Mouse (Mus musculus) midbrain, embryonic 16.5 days (tissue): ENCODE measurements around the gene Il6st. TPM values are rescaled to one million over a fixed set of nuclear protein-coding genes. Genes with fewer than 3 reads are reported as not detected.

Source experiments
- ATAC-seq: fragments of 200-750 bp; cut with Nextera tagmentation; 2 replicates; pipeline ENCODE4 v1.8.0; 2017; ENCODE audit warnings: moderate TSS enrichment
- H3K27ac ChIP-seq: fragments of 300-500 bp; sonication (generic); 2 replicates; pipeline ENCODE4 v1.5.1; 2014; ENCODE audit warnings: mild to moderate bottlenecking, low read length, mixed read lengths
- H3K27me3 ChIP-seq: fragments of 300-500 bp; sonication (generic); 2 replicates; pipeline ENCODE4 v1.6.1; 2014; ENCODE audit warnings: low read depth, low read length, mixed read lengths; ENCODE audit not compliant: control insufficient read depth, insufficient read depth
- H3K36me3 ChIP-seq: fragments of 300-500 bp; sonication (generic); 2 replicates; pipeline ENCODE4 v1.6.1; 2014; ENCODE audit warnings: mild to moderate bottlenecking, low read length, moderate library complexity, mixed read lengths; ENCODE audit not compliant: control insufficient read depth, insufficient read depth
- H3K4me1 ChIP-seq: fragments of 300-500 bp; sonication (generic); 2 replicates; pipeline ENCODE4 v1.6.1; 2014; ENCODE audit warnings: mild to moderate bottlenecking, low read length, mixed read lengths; ENCODE audit not compliant: control insufficient read depth, insufficient read depth
- H3K4me2 ChIP-seq: fragments of 300-500 bp; sonication (generic); 2 replicates; pipeline ENCODE4 v1.6.1; 2014; ENCODE audit warnings: mild to moderate bottlenecking, low read length, mixed read lengths
- H3K4me3 ChIP-seq: fragments of 300-500 bp; sonication (generic); 2 replicates; pipeline ENCODE4 v1.5.1; 2014; ENCODE audit warnings: low read depth, mild to moderate bottlenecking, low read length, moderate library complexity, mixed read lengths
- H3K9ac ChIP-seq: fragments of 300-500 bp; sonication (generic); 2 replicates; pipeline ENCODE4 v1.6.1; 2014; ENCODE audit warnings: low read depth, low read length, mixed read lengths
- H3K9me3 ChIP-seq: fragments of 300-500 bp; sonication (generic); replicated peaks from 2 replicates; pipeline ENCODE4 v1.6.1; 2014; ENCODE audit warnings: mild to moderate bottlenecking, low read length, mixed read lengths; ENCODE audit not compliant: control insufficient read depth, poor library complexity, severe bottlenecking
- WGBS: fragments of 180-500 bp; shearing (Covaris S2); extraction: QIAGEN DNeasy Blood & Tissue Kit; methylation state at CpG from one replicate; pipeline ENCODE4 v1.1.7; 2014; 5-methylcytosine and 5-hydroxymethylcytosine counted together
- polyA plus RNA-seq: library from polyadenylated mRNA; unstranded; fragments of >200 nt; fragmentation: Nextera tagmentation; extraction: Ambion mirVana; gene quantifications from 2 replicates; pipeline ENCODE4 v1.2.1, GENCODE M21; 2015

Gene Il6st
- polyA plus RNA-seq, result 20.5 and 25.1 TPM in 2 replicates

- under 1% methylated on average over 78 of the region's 85 CpGs for WGBS
- ATAC-seq, result peak; percentile 100
- H3K36me3 ChIP-seq, result no peaks in the 10 kb centered on the region
- H3K4me1 ChIP-seq, result peaks cover 20% of the 10 kb centered on the region
- H3K4me2 ChIP-seq, result peak within 1 kb of the TSS; percentile 96
- peak within 1 kb of the TSS; percentile 95 for H3K9ac ChIP-seq
- H3K27ac ChIP-seq, result peak within 1 kb of the TSS; percentile 79
- H3K4me3 ChIP-seq, result peak within 1 kb of the TSS; percentile 96
- no peaks in the 10 kb centered on the region for H3K9me3 ChIP-seq
- H3K27me3 ChIP-seq, result no peaks in the 10 kb centered on the region
These were observed at the start of gene Il6st for GRCm38 (mm10) chr13:112463868-112464625. TSS of gene Il6st (plus strand) at chr13:112464070.

- Histone ChIP-seq H3K4me3 (no peak overlapping the region), H3K36me3 (no peaks in the 10 kb centered on the region), H3K9me3 (no peaks in the 10 kb centered on the region), H3K9ac (no peak overlapping the region), H3K4me2 (no peak overlapping the region), H3K27ac (no peak overlapping the region), H3K27me3 (no peaks in the 10 kb centered on the region), H3K4me1 (no peaks in the 10 kb centered on the region)
- no peak for ATAC-seq
- WGBS, result 79% methylated on average over 6 of the region's 6 CpGs
These were observed 48.0 kb upstream of the Il6st start for GRCm38 (mm10) chr13:112415896-112416295.

DNA sequence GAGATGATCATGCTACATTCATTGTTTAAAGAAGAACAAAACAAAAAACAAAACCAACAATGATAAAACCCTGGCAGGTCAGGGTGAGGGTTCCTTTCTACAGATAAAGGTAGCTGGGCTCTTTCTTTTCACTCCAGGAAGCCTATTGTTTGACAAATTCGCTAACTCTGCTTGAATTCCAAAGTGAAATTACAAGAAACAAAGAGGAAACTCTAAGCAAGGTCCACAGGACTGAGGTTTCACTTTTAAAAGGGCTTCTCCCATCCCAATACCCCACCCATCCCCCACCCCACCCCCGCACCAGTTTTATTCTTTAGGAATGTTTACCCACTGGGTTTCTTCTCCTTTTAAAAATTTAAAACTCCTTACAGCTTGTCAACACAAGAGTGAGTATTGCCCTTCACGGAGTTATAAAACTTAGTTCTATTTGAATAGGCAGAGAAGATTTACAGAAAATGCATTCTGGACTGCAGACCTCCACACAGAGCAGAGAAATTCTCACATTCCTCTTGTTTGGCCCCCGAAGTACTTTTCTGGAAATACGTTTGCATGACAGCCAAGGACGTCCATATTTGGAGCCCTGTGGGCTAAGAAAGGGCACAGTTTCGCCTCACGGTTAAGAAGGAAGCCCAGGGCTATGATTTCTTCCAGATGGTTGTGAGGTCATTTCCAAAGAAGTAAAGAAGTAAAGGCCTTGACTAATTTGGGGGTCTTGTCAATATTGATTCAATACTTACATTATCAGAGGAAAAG is 47.3 kb upstream of the Il6st start:
- WGBS, result 23% methylated on average over 8 of the region's 8 CpGs
- no peak overlapping the region for H3K9ac ChIP-seq
- H3K27me3 ChIP-seq, result no peaks in the 10 kb centered on the region
- no peak overlapping the region for H3K4me2 ChIP-seq
- no peaks in the 10 kb centered on the region for H3K4me1 ChIP-seq
- no peaks in the 10 kb centered on the region for H3K9me3 ChIP-seq
- ATAC-seq, result no peak
- H3K36me3 ChIP-seq, result no peaks in the 10 kb centered on the region
- H3K4me3 ChIP-seq, result no peak overlapping the region
- H3K27ac ChIP-seq, result no peak overlapping the region

GRCm38 (mm10) chr13:112417163-112417523 is 46.7 kb upstream of the Il6st start:
- no peaks in the 10 kb centered on the region for H3K27me3 ChIP-seq
- H3K27ac ChIP-seq, result no peak overlapping the region
- H3K4me2 ChIP-seq, result no peak overlapping the region
- no peak for ATAC-seq
- no peaks in the 10 kb centered on the region for H3K9me3 ChIP-seq
- H3K36me3 ChIP-seq, result no peaks in the 10 kb centered on the region
- no peak overlapping the region for H3K9ac ChIP-seq
- 45% methylated on average over 4 of the region's 4 CpGs for WGBS
- no peak overlapping the region for H3K4me3 ChIP-seq
- H3K4me1 ChIP-seq, result no peaks in the 10 kb centered on the region

- H3K27me3 ChIP-seq, result no peaks in the 10 kb centered on the region
- ATAC-seq, result no peak
- WGBS, result 76% methylated on average over 2 of the region's 2 CpGs
- H3K9me3 ChIP-seq, result no peaks in the 10 kb centered on the region
- H3K4me3 ChIP-seq, result no peak overlapping the region
- no peak overlapping the region for H3K27ac ChIP-seq
- no peaks in the 10 kb centered on the region for H3K4me1 ChIP-seq
- no peak overlapping the region for H3K9ac ChIP-seq
- no peak overlapping the region for H3K4me2 ChIP-seq
- H3K36me3 ChIP-seq, result no peaks in the 10 kb centered on the region
These were observed 45.9 kb upstream of the Il6st start for GRCm38 (mm10) chr13:112417861-112418423.

GRCm38 (mm10) chr13:112418595-112418994 is 45.3 kb upstream of the Il6st start:
- Histone ChIP-seq H3K9ac (no peak overlapping the region), H3K27me3 (no peaks in the 10 kb centered on the region), H3K4me1 (no peaks in the 10 kb centered on the region), H3K9me3 (no peaks in the 10 kb centered on the region), H3K4me2 (no peak overlapping the region), H3K27ac (no peak overlapping the region), H3K4me3 (no peak overlapping the region), H3K36me3 (no peaks in the 10 kb centered on the region)
- no peak for ATAC-seq
- WGBS, result 97% methylated on average over 4 of the region's 4 CpGs

DNA sequence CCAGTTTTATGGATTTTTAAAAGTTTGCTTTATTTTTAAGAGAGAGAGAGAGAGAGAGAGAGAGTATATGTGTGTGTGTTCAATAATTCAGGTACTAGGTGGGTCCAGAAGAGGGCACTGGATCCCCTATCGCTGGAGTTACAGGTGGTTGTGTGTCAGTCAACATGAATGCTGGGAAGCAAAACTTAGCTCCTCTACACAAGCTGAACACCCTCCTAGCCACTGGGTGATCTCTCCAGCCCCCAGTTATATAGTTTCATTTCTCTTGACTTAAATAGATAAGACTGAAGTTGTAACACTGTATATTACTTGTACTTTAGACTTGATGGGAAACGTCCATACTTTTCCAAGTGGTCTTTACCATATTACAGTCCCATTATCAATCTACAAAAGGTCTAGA is 39.7 kb upstream of the Il6st start:
- no peak for ATAC-seq
- Histone ChIP-seq H3K4me2 (no peak overlapping the region), H3K4me1 (no peaks in the 10 kb centered on the region), H3K4me3 (no peak overlapping the region), H3K36me3 (no peaks in the 10 kb centered on the region), H3K27me3 (no peaks in the 10 kb centered on the region), H3K9me3 (no peaks in the 10 kb centered on the region), H3K27ac (no peak overlapping the region), H3K9ac (no peak overlapping the region)
- 92% methylated on average over 2 of the region's 2 CpGs for WGBS

- no peak for ATAC-seq
- Histone ChIP-seq H3K9me3 (no peaks in the 10 kb centered on the region), H3K4me2 (no peak overlapping the region), H3K36me3 (no peaks in the 10 kb centered on the region), H3K27me3 (no peaks in the 10 kb centered on the region), H3K4me1 (no peaks in the 10 kb centered on the region), H3K4me3 (no peak overlapping the region), H3K27ac (no peak overlapping the region), H3K9ac (no peak overlapping the region)
- 88% methylated on average over 7 of the region's 7 CpGs for WGBS
These were observed 39.2 kb upstream of the Il6st start for GRCm38 (mm10) chr13:112424635-112425034.

DNA sequence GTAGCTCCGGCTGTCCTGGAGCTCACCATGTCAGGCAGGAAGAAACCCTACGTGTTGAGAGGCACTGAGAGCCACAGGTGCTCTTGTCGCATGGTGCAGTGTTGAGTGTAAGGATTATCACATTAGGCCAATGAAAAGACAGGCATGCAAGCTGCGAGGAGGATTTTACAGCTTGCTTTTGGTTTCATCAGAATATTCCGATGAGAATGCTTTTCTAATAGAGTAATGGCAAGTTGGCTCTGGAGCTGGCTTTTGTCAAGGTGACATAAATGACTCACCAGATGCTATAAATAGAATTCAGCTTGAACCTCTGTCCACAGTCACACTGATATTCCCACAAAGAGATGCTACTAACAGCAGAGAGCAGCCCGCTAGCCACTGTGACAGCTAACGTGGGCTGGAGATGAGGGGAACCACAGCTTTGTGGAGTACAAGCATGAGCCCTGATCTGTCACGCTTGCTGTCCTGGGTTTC is 38.7 kb upstream of the Il6st start:
- Histone ChIP-seq H3K4me2 (no peak overlapping the region), H3K36me3 (no peaks in the 10 kb centered on the region)
- WGBS, result 57% methylated on average over 8 of the region's 8 CpGs

More for the DNA sequence above, 38.7 kb upstream of the Il6st start:
- no peak overlapping the region for H3K9ac ChIP-seq
- H3K27ac ChIP-seq, result peak overlapping the region; percentile 13; the same call in 1 of the 2 replicates
- ATAC-seq, result no peak
- H3K4me3 ChIP-seq, result no peak overlapping the region
- H3K4me1 ChIP-seq, result no peaks in the 10 kb centered on the region
- no peaks in the 10 kb centered on the region for H3K27me3 ChIP-seq
- no peaks in the 10 kb centered on the region for H3K9me3 ChIP-seq
